Mouse (Mus musculus) layer of hippocampus, adult 11-12 months (tissue): ENCODE measurements at regions not wholly inside any gene's neighbourhood (a gene's known extent, or its start where the extent isn't known, plus 50 kb on each side); places are given as distances from the start of the nearest gene placed in this dataset.
A peak's percentile ranks its signal among the peaks of the same experiment; 100 is the strongest.

ENCODE experiments used
- DNase-seq: peaks from one replicate; pipeline ENCODE4 v3.0.0; 2022; ENCODE audit warnings: low spot score

DNA sequence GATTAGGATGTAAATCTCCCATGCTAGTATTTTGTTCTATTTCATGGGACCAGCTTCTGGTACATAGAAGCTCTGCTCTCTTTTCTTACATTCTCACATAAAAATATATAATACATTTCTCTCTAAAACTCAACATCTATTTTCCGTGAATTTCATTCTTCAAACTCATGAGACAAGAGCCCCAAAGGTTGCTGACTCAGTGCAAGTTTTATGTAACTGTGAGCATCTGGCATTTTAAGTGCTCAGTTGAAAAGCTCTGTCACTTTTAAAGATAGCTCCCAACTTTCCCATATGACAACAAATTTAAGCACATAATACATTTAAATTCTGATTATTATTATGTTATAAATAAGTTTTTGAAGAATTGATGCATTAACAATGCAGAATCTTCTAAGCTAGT lies 268.5 kb downstream of the AW209491 start:
- no peak for DNase-seq

DNA sequence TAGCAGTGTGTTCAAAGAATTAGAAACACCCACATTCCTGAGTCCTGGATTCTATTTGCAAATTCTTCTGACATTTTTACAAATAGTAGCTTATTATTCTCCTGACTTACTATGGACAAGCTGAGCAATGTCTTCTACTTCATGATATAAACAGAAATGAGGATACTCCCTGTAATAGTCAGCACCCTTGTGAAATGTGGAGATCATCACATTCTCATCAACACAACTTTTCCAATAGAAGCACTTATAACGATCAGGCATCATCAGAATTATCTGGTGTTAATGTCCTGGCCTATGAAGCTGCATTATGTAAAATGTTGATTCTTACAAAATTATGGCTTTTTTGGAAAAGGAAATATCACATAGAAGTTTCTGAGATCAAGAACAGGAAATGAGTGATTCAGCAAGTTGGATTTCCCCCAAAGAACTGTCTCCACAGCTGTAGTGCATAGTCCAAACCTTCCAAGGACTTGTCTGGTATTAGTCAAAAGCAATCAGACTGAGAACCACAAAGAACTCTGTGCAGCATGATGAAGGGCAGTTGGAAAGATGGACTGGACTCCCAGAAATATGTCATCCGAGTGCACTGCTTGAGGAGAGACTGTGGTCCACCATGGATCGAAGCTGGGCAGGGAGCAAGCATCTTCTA lies 300.3 kb downstream of the AW209491 start:
- no peak for DNase-seq

DNA sequence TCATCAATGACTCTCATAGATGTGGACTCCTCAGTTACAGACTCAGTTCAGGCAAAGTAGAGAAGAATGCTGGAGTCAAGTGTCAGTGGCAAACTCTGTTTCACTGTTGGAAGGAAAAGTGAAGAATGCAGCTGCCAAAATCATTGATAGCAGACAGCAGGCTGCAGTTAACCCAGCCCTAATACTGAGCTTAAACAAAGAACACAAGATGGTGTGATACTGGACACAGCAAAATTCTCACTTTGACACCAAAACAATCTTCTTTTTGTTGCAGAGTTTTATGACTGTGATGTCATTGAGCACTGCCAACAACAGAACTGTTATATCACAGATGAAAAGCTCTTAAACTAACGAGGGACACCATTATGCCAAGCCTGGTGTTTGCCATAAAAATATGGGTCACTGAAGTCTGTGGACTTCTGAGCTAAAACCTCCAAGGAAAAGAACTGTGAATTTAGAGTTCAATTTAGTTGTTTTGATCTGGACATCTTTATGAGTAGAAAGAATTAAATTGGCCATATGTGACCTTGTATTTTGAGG lies 336.3 kb downstream of the AW209491 start:
- no peak for DNase-seq

DNA sequence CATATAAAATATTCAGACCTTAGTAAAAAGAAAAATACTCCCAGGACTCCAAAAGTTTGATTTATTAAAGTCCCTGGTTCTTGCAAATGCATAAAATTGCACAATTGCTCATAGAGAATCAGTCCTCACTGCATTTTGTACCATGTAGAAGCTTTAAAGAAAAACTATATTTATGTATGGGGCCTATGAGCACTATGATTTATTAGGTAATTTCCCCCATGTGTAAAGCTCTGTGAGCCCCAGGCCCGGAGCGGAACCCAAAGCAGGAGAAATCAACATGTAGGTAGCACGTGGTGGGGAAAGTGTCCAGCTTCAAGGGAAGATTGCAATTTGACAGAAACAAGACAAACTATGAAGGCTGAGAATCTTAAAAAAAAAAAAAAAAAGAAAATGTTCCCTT lies 372.7 kb downstream of the AW209491 start:
- no peak for DNase-seq

DNA sequence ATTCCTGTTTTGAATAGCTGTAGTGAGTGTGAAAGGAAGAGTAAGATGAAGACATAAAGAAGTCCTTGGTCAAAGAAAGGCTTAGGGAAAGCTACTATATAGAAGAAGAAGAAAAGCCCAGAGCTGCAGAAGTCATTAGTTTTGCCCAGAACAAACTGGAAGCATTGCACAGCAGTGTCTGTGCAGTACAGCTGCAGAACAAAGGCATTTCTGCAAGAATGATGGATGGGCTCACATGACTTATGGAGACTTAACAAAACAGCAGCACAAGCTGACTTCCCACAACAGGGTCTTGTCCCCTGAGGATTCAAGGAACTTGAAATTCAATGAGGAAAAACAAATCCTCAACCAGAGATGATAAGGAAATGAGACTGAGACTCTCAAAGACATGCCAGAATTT lies 381.7 kb downstream of the AW209491 start:
- DNase-seq, result no peak

DNA sequence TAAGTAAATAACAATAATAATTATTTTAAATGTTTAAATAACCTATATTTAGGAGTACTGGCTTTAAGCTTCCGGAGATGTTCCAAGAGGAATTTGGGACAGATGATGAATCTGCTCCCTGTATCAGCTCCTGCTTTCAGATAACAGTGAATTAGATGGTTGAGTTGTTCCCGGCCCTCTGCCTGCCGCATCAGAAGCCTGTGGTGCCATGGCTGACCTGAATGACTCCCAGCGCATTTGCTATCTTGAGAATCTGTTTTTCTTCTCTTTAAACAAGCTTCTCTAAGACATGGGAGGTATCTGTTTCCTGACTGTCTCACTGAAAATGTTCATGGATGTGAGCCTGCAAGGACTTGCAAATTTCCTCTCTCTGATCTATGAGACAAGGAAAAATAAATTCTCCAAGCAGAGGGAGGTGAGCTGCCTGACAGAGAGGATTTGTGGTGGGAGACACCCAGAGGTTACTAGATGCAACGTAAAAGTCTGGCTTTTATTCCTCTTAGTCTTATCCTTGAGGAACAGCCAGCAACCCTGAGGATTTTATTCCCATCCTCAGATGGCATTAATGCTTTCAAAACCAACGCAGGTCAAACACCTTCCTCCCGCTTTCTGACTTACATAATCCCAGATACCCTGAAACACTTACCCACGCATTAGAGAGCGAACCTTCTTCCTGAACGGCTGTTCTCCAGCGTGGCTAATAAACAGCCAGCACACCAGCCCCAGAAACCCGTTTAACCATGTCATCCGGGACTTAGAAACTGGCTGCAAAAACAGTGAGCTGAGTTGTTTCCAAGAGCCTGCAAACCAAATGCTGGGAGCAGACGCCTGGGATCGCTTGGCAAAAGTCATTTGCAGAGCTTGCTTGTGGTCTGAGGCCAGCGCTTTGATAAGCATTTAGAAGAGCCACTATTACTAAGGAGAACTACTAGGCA lies 389.1 kb downstream of the AW209491 start:
- DNase-seq, result no peak

DNA sequence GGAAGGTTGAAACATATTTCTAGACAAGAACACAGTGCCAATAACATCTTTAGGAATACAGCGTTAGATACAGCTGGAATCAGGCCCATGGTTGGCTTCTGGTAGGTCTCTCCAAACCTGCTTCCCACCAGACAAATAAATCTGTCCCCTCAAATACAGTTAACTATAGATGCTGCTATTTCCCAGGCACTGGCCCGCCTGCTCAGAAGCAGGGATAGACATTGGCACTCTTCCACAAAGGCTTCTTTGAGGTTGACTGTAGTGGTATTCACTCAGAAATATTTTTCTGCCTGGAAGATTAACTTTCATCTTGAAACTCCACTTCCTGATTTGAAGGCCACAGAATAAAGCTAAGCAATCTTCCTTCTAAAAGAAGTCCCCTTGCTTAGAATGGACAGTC lies 396.6 kb downstream of the AW209491 start:
- DNase-seq, result no peak

DNA sequence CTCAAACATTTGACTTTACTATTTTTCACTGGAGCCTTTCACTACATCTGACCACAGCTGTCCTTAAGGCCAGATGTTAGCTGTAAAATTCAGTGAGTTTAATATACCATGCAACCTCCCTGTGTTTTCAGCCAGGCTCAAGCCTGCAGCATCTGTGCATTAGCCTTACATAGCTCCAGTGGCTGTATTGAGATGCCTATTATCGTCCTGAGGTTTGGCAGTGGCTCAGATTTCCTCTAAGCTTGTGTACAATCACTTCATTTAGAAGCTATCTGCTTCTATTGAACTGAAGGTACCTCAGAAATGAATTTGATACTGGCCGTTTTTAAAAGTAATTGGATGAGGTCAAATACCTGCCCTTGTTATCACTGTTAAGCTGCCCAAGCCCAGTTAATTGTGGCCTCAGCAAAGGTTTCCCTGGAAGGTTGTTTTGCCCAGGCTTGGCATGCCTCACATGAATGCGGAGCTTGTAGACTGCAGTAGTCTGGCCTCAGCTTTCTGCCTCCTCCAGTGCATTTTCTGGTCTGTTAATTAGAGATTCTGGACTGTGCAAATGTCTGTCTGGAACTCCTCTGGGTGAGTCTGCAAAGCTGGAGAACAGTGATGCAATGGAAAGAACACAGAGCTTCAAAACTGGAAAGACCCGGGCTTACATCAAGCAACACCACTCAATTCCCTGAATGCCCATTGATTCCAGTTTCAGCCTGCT lies 410.2 kb upstream of the Gli3 start:
- peak; percentile 4 for DNase-seq

DNA sequence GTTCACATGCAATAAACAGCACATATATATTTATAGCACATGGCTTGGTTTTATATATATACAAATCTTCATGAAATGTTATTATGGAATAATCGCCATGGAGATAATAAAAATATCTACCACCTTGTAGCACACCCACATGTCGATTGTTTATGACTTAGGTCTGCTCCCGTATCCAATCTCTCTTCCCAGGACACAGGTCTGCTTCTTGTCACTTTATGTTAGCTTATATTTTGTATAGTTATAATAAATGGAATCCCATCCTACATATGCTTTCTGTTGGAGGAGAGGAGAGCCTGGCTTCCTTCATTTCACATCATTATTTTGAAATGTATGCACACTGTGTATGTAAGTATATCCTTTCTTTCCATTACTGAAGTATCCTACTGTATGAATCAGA lies 408.3 kb upstream of the Gli3 start:
- no peak for DNase-seq

DNA sequence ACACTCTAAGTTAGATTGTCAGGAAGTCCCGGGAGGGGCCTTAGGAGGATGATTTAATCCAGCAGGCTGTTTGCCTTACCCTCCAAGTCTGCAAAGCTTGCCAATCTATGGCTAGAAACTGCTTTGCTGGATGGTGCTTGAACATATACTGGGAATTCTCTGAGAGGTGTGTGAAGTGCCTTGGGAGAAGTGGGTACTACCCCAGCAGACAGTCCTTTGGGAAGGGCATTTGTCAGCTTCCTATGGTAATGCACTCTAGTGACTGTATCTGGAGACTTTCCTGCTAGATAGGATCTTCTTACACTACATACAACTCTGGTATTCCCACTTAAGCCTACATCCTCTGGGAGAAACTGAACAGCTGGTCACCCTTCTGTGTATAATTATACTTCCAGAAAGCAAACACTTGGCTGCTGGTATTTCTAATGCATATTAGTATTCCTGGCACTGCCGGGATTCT lies 384.4 kb upstream of the Gli3 start:
- DNase-seq, result peak; percentile 3

DNA sequence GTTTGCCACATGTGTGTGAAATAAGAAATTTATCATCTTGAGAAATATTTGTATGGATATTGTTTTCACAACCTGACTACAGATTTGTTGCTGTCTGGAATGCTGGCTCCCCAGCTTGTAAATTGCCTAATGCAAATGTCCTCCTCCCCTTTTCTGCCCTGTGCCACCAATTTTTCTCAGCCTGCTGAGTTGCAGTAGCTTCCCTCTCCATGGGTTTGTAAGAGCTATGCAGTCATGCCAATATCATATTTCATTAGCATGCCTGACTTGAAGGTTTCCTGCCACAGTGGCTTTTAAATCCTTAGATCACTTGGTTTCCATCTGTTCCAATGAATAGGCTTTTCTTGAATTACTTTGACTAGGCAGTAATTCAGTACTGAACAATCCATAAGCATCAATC lies 383.9 kb upstream of the Gli3 start:
- no peak for DNase-seq

DNA sequence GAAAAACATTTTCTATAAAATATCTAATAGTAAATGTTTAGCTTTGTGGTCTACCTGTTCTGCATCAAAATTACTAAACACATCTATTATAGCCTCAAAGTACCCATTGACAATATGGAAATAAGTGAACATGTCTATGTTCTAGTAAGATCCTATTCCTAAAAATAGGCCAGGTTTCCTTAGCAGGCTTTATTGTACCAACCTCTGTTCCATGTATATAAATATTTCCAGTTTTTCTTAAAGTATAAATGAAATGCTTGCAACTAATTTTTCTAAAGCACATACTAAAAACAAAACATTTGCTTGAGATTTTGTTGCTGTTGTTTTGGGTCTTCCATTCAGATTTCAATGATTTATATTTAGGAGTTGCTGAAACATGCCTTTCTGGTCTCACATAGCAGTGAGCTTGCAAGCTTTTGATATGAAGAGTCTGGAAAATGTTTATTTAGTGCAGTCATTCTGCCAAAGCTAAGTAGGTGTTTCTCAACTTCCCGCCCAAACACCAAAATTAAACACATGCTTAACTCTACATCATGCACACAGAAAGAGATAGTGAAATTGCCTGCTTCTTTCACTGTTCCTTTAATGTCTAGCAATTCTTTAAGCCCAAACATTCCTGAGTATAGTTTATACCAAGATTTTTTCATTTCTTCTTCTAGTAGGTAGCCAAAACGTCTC lies 380.6 kb upstream of the Gli3 start:
- DNase-seq, result no peak

DNA sequence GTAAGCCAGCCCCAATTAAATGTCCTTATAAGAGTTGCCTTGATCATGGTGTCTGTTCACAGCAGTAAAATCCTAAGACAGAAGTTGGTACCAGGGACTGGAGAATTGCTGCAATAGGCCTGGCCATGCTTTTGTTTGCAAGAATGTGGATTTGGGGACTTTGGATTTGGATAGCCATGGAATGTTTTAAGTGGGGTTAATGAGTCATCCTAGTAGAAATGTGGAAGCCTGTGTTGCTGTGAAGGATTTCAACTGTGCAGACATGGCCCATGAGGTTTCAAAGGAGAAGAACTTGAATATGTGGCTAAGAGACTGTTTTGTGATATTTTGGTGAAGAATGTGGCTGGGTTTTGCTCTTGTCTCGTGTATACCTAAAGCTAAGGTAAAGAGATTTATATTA lies 368.2 kb upstream of the Gli3 start:
- no peak for DNase-seq

DNA sequence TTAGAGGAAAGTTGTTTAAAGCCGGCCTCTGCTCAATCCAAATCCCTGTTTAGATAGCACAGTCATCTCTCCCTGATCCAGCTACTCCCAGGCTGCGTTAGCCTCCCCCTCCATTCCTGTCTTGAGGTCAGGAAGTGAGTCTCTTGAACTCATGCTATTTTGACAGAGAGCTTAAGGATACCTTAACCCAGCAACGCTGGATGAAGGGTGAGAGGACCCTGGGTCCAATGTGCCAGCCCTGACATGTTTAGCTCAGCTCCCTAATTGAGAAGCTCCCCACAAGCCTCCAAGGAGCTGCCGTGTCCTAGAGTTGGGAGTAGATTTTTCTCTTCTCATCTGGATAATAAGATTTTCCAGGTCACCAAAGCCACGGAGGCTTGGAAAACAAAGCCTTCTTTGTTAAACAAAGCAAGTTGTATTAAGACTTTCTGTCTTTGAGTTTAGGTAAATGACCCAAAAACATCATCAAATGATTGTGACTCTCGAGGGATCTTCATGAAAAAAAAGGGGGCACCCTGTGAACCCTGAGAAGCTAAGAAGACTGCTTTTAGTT lies 355.2 kb upstream of the Gli3 start:
- no peak for DNase-seq

DNA sequence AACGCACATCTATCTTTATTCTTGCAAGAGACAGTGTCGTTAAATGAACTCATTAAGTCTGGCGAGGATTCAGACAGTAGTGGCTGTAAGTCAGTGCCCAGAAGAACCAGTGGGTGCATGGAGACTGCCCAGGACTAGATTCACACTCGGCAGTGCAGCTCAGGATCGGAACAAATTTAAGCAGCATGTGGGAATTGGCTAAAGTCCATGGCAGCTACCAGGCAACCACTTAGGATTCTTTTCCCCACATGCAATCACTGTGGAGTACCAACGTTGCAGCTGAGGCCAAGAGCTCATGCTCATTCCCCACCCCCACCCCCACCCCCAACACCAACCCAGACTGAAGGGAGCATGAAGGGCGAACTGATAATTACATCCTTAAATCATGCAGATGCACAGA lies 349.7 kb upstream of the Gli3 start:
- peak; percentile 4 for DNase-seq

DNA sequence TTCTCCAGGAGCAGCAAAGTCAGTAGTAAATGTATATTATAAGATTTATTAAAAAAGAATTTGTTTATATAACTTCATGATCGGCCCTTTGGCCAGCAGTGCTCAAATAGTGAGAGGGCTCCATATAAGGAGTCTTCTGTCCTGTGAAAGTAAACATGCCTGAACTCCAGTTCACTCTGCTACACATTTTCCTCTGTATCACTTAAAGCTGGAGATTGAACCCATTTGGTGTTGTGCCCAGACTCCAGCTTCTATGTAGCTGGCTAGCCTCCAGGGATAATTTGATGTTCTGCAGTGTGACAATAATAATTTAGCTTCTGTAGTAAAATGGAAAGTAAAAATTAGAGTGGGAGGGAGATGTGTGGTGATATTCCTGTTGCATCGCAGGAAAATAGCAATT lies 332.8 kb upstream of the Gli3 start:
- peak; percentile 11 for DNase-seq

DNA sequence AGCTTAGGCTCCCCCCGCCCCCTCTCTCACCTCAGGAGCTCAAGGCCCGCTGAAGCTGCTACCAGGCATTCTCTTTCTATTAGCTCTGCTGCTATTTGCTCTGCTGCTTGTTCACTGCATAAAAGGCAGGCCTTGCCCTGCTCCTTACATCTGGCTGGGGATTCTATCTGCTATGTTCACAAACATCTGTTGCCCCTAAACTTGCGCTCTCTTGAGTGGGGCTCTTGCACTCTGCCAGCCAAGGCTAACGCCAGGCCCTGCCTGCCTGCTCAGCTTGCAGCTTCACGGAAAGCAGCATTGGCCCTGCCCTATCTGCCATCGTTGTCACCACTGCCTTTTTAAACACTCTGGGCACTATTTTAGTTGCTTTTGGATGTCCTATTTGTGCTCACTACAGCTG lies 316.9 kb upstream of the Gli3 start:
- DNase-seq, result no peak

DNA sequence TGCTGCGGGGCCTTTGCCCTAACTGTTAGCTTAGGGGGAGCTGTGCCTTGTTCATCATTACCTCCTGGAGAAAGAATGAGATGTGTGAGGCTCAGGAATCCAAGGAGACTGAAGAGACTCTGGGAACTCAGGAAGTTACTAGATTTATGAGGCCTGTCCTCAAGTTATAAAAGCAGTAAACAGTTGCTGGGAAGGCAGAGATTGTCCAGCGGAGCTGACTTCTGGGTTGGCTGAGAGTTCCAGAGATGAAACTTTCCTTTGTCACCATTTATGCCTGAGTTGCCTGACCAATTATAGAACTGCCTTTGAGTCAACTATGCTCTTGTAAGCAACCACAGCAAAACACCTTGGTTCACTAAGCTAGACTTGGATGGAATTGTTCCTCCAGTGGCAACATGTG lies 282.1 kb upstream of the Gli3 start:
- DNase-seq, result no peak

DNA sequence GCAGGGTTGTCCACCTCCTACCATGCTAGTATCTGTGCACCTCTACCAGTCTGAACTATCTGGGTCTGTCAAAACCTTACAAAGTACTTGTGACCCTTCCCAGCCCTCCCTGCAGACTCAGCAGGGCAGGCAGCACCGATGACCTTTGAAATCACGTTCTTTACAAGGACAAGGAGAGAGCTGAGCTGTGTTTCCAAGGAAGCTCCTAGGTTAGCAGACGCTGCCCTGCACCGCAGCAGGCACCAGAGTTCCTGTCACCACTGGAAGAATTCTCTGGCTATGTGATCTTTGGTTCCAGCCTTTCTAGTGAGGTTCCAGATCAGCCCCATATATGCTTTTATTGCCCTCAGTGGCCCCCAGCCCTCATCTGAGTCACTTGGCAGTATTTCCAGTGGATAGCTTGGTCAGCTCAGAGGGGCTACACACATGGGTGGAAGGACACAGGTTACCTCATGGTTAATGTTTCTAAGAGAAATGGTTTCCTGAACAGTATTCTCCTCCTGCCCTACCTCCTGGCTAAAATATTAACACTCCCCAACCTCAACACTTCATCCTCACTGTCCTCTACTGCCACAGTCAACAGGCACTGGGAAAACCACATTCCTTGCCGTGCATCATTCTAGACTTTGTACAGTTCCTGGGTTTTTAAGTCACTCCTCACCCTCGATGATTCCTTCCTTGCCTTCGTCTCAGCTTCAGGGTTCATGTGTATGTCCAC lies 251.2 kb upstream of the Gli3 start:
- no peak for DNase-seq

DNA sequence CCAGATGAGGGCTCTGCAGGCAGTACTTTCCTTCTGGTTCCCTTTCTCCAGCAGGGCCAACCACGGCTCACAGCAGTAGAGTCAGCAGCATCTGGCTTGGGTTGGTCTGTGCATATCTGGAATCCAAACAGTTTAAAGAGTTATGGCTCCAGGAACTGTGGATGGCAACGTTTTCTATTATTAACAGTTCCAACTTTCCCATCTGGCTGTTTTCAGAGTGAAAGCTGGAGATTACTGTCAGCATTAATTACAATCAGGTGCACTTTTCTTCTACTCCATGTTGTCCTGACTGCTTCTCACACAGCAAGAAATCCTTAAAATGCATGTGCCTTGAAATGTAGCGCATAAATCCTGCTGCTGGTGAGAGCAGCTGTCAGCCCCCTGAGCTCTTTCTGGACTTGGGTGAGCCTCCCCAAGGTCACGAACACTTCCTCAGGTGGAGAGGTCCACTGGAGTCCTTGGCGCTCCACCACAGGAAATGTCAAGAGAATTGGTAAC lies 250.6 kb upstream of the Gli3 start:
- DNase-seq, result peak; percentile 4

DNA sequence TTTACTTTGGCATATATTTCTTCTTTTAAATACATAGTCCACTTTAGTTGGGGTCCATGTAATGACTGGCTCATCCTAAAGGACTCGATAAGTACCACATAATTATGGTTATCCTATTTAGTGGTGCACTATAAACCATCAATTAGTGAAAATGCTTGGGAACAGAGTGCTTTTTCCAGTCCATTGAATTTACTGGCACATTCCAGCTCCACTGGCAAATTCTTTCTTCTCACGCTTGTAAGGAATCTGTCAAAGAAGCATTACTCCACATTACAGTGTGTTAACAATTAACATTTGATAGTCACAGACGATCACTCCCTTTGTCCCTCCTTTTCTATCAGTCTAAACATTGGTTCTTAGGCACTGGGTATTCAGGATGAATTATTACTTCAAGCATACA lies 241.7 kb upstream of the Gli3 start:
- DNase-seq, result no peak
